Mouse (Mus musculus) adrenal gland, adult 2 months (tissue): Measurements from ENCODE around the gene Pi4k2a. TPM values are rescaled to one million over a fixed set of nuclear protein-coding genes. Genes with fewer than 3 reads are reported as not detected.

Experiments used
- DNase-seq: peaks from one replicate; pipeline ENCODE4 v3.0.0; 2021
- polyA plus RNA-seq: library from polyadenylated mRNA; depleted of rRNA; stranded (reverse); fragments of >200 nt; gene quantifications from 2 replicates; pipeline ENCODE4 v1.2.3, GENCODE M21; 2012; rRNA removed
- total RNA-seq, 2 experiments: library from RNA; stranded (reverse); gene quantifications; 2 replicates each; pipeline ENCODE4 v1.2.3; 2021

Pi4k2a gene
- total and polyA plus RNA-seq, 3 experiments = 43.7 to 69.9 (median 62.3) TPM

DNA sequence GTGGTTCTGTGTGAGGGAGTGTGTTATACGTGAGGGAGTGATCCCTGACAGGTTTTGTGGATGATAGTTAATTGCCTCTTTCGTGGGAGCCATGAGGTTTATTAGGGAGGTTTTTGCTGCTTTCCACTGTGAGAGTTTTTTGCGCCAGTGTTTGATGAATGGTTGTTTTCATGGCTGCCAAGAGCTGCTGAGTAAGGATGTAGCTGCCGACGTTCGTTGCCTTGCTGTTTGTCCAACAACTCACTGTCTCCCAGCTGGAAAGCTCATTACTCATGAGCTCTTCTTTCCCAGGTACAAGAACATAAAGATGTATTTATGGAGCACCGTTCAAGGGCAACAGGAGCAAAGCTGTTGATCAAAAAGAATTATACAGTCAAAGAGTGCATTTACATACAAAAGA is 73.9 kb downstream of the Pi4k2a start:
- DNase-seq = no peak

DNA sequence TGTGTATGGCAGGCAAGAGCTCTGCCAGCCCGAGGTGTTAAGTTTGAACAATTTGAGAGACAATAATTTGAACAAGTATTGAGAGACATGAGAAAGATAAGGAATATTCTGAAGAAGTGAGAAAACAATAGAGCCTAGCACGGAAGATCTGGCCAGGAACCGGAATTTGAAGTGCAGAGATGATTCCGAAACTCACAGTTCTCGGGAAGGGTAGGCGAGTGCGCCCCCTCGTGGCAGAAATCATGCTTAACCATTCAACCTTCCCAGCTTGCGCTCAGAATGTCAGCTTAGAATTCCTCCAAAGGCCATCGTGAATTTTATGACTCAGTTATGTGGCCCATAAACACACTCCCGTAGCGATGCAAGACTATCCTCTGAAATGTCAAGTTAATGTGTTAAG is 75.9 kb downstream of the Pi4k2a start:
- peak; percentile 90 for DNase-seq

DNA sequence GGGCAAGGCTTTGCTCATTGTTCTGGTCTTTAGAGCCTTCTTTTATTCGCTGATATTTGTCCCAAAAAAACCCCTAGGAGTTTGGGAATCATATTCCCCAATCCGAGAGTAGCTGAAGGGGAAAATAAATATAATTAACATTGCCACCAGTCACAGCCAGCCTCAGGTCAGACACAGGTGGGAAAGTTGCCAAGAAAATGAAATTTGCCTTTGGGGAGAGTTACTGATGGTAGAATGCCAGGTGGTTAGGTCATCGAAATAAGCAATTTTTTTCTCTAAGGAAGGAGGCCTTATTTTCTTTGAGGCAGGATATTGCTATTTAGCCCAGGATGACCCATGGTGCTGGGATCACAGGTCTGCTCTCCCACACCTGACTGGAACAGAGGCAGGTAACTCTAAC is 76.5 kb downstream of the Pi4k2a start:
- DNase-seq = no peak

DNA sequence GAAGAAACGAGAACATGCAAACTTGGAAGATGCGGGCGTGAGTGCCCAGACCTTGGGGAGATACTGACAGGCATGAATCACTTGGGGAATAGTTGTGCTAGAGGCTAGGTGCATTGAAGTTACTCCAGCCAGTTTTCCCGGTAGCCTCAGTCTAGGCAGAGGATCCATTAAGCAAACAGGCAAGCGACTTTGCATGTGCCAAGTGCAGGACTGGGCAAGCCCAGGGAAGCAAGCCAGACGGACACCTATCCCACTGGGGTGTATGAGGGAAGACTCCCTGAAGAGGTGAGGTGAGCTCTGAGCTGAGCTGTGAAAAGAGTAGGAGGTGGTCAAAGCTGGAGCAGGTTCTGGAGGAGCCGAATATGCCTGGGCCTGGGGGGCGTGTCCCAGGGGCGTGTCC is 77.2 kb downstream of the Pi4k2a start:
- peak; percentile 30 for DNase-seq

DNA sequence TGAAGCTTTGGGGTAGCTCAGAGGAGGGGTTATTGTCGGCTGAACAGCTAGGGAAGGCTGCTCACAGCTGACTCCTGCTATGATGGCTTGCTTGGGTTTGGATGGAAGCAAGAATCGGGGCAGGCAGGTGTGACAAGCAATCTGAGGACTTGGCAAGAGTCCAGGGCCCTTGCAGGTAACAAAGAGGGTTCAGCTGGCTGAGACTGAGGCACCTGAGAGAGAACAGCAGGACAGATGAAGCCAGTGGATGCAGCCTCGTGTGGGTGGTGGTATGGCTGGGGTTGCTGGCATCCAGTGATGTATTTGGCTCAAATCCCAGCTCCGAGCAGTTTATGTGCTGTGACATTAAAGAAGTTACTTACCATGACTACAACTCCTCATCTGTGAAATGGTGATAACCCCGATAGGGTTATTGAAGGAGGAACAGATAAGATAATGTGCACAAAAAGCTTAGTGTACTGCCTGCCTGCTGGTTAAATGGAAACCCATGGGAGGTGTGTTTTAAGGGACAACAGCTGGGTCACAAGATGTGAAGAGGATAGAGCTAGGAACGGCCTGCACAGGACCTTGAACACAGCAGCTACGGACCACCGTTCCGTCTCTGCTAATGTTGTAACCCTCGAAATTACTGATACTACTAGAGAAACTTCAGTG is 79.2 kb downstream of the Pi4k2a start:
- no peak for DNase-seq

DNA sequence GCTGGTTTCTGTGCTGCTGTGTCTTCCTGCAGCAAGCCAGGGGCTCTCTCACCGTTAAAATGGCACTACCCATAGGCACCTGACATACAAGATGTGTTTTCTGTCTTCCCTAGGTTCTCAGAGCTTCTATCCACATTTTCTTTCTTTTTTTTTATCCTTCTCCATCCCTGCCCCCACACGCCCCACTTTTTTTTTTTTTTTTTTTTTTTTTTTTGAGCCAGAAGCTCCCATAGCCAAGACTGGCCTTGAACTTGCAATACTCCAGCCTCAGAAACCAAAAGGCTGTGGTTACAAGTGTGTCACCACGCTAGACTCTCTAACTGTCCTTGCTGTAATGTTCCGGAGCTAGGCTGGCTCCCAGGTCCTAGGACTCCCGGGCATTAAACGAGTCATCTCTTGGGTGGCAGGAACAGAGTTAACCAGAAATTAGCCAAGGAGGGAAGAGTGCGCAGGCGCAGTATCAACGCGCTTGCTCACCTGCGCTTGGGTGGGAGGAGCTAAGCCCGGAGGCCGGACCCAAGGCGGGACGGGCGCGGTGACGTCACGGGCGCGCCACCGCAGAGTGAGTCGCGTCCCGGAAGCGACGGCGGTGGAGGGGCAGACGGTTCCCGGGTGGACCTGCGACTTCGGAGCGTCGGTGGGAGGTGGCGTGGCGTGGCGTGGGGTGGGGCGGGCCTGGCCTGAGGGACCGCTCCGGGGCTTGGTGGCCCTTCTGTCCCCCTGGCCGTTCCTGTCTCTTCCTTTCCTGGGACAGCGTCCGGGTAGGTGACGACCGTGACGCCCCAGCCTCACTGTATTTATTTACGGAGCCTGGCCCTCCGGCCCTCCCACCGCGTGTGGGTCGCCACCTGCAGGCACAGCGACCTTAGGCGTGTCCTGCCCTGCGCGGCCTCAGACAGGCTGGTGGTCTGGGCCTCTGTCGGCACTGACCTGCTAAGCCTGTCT is 80.0 kb downstream of the Pi4k2a start:
- peak; percentile 96 for DNase-seq

Other genes starting within 250 kb of the Pi4k2a start
- 1 to 10 TPM; 1.2 to 2.6 TPM for gene Frat2, start 242.3 kb upstream of the Pi4k2a start, total RNA-seq
- 5.5 and 6.7 TPM in 2 replicates for gene Frat2, start 242.3 kb upstream of the Pi4k2a start, polyA plus RNA-seq
- gene Rrp12, start 194.3 kb upstream of the Pi4k2a start, total RNA-seq = 10 to 100 TPM; 13.9 to 15.2 TPM
- 4.3 and 6.6 TPM in 2 replicates for gene Rrp12, start 194.3 kb upstream of the Pi4k2a start, polyA plus RNA-seq
- 100 to 1,000 TPM; 804 to 889 TPM for gene Pgam1, start 178.5 kb upstream of the Pi4k2a start, total RNA-seq
- 521 and 639 TPM in 2 replicates for gene Pgam1, start 178.5 kb upstream of the Pi4k2a start, polyA plus RNA-seq
- gene Exosc1, start 157.0 kb upstream of the Pi4k2a start, total RNA-seq = 10 to 100 TPM; 28.2 to 31.9 TPM
- gene Exosc1, start 157.0 kb upstream of the Pi4k2a start, polyA plus RNA-seq = 6.9 and 9.4 TPM in 2 replicates
- gene Zdhhc16, start 157.0 kb upstream of the Pi4k2a start, total RNA-seq = 10 to 100 TPM; 26.0 to 26.2 TPM
- gene Zdhhc16, start 157.0 kb upstream of the Pi4k2a start, polyA plus RNA-seq = 56.9 and 73.6 TPM in 2 replicates
- 10 to 100 TPM; 15.9 to 22.0 TPM for gene Mms19, start 109.3 kb upstream of the Pi4k2a start, total RNA-seq
- 48.3 and 49.2 TPM in 2 replicates for gene Mms19, start 109.3 kb upstream of the Pi4k2a start, polyA plus RNA-seq
- gene Ubtd1, start 108.7 kb upstream of the Pi4k2a start, total RNA-seq = 10 to 100 TPM; 12.8 to 21.1 TPM
- 29.3 and 31.3 TPM in 2 replicates for gene Ubtd1, start 108.7 kb upstream of the Pi4k2a start, polyA plus RNA-seq
- under 1 TPM; 0.35 to 0.61 TPM for gene Ankrd2, start 54.5 kb upstream of the Pi4k2a start, total RNA-seq
- 0.16 and 0.27 TPM in 2 replicates for gene Ankrd2, start 54.5 kb upstream of the Pi4k2a start, polyA plus RNA-seq
- gene Hoga1, start 44.9 kb upstream of the Pi4k2a start, total RNA-seq = 1 to 10 TPM; 3.7 to 8.0 TPM
- 1.5 and 1.6 TPM in 2 replicates for gene Hoga1, start 44.9 kb upstream of the Pi4k2a start, polyA plus RNA-seq
- gene 4933411K16Rik, start 38.2 kb upstream of the Pi4k2a start, total RNA-seq = under 1 TPM; 0.55 to 0.75 TPM
- 0.09 and 0.12 TPM in 2 replicates for gene 4933411K16Rik, start 38.2 kb upstream of the Pi4k2a start, polyA plus RNA-seq
- 10 to 100 TPM in 1 of 2 experiments, 1 to 10 TPM in 1; 7.5 to 15.5 TPM for gene Morn4, start 4.1 kb upstream of the Pi4k2a start, total RNA-seq
- gene Morn4, start 4.1 kb upstream of the Pi4k2a start, polyA plus RNA-seq = 10.6 and 13.0 TPM in 2 replicates
- 100 to 1,000 TPM in 1 of 2 experiments, 10 to 100 TPM in 1; 78.6 to 101 TPM for gene Avpi1, start 38.6 kb downstream of the Pi4k2a start, total RNA-seq
- gene Avpi1, start 38.6 kb downstream of the Pi4k2a start, polyA plus RNA-seq = 82.3 and 112 TPM in 2 replicates
- 10 to 100 TPM; 30.0 to 56.7 TPM for gene Marveld1, start 56.9 kb downstream of the Pi4k2a start, total RNA-seq
- 76.2 and 87.1 TPM in 2 replicates for gene Marveld1, start 56.9 kb downstream of the Pi4k2a start, polyA plus RNA-seq
- gene Zfyve27, start 73.5 kb downstream of the Pi4k2a start, total RNA-seq = 10 to 100 TPM; 43.6 to 47.9 TPM
- gene Zfyve27, start 73.5 kb downstream of the Pi4k2a start, polyA plus RNA-seq = 37.6 and 49.2 TPM in 2 replicates
- 1 to 10 TPM; 2.7 to 3.9 TPM for gene Sfrp5, start 111.8 kb downstream of the Pi4k2a start, total RNA-seq
- gene Sfrp5, start 111.8 kb downstream of the Pi4k2a start, polyA plus RNA-seq = 11.5 and 22.6 TPM in 2 replicates
- gene Golga7b, start 157.1 kb downstream of the Pi4k2a start, total RNA-seq = 1 to 10 TPM in 1 of 2 experiments, under 1 TPM in 1; 0.69 to 1.3 TPM
- 1.1 and 2.8 TPM in 2 replicates for gene Golga7b, start 157.1 kb downstream of the Pi4k2a start, polyA plus RNA-seq